28 mouse cellular contexts compared by ENCODE assay signal in the genomic region with DNA sequence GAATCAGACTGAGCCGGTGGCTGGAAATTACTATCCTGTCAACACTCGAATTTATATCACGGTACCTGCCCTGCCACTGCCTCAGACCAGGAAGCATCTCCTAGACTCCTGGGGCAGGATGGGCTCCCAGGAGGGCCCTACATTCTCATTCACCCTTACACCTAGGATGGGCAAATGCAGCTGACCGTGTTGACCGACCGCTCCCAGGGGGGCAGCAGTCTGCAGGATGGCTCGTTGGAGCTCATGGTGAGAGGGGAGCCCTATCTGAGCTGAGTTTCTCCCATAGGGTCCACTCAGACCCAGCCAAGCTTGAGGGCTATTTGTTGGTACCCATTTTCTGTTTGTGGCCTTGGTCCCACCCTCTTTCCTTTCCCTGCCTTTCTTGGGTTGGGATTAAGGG. TPM values are rescaled to one million over a fixed set of nuclear protein-coding genes. Genes with fewer than 3 reads are reported as not detected.
"Had no signal": no experiment of that assay in that cellular context is flagged by ENCODE, and none has a peak within 500 bp of the region (broad histone marks: within the 10 kb centered on the region; RNA-seq: fewer than 3 reads in every experiment).

No protein-coding gene starts in this region.

- H3K4me1 ChIP-seq: embryonic facial prominence, embryonic 12.5 days; embryonic facial prominence, embryonic 13.5 days; embryonic facial prominence, embryonic 15.5 days; forebrain, embryonic 12.5 days; forebrain, embryonic 13.5 days; forebrain, embryonic 15.5 days had no signal

- H3K4me3 ChIP-seq: embryonic facial prominence, embryonic 10.5 days; embryonic facial prominence, embryonic 12.5 days; embryonic facial prominence, embryonic 13.5 days; embryonic facial prominence, embryonic 15.5 days; erythroblast, embryonic 14.5 days; forebrain, embryonic 10.5 days; forebrain, embryonic 12.5 days; forebrain, embryonic 13.5 days; forebrain, embryonic 15.5 days; gastrocnemius, adult 2 months; heart, adult 2 months had no signal

- H3K9me3 ChIP-seq: embryonic facial prominence, embryonic 10.5 days; embryonic facial prominence, embryonic 12.5 days; embryonic facial prominence, embryonic 13.5 days; embryonic facial prominence, embryonic 15.5 days; forebrain, embryonic 10.5 days; forebrain, embryonic 12.5 days; forebrain, embryonic 13.5 days; forebrain, embryonic 15.5 days had no signal

- H3K27me3 ChIP-seq: embryonic facial prominence, embryonic 12.5 days; embryonic facial prominence, embryonic 13.5 days; embryonic facial prominence, embryonic 15.5 days; forebrain, embryonic 12.5 days; forebrain, embryonic 13.5 days; forebrain, embryonic 15.5 days had no signal

- DNase-seq: cerebellum, adult 2 months; cerebellum, adult 8-10 months; cerebellum, adult 9-10 months; cerebellum, adult 9-11 months; cerebellum, postnatal 10 days; cerebellum, postnatal 14 days; cerebellum, postnatal 25 days; cerebellum, postnatal 36 days; embryo, embryonic 11 days; forebrain, postnatal 0 days; gastrocnemius, adult 2 months; gastrocnemius, postnatal 10 days; gastrocnemius, postnatal 14 days; gastrocnemius, postnatal 25 days; gastrocnemius, postnatal 36 days; heart, adult 18-20 months had no signal

- H3K27ac ChIP-seq: embryonic facial prominence, embryonic 10.5 days; embryonic facial prominence, embryonic 12.5 days; embryonic facial prominence, embryonic 13.5 days; embryonic facial prominence, embryonic 15.5 days; forebrain, embryonic 10.5 days; forebrain, embryonic 12.5 days; forebrain, embryonic 13.5 days; forebrain, embryonic 15.5 days; gastrocnemius, adult 2 months; heart, adult 2 months had no signal

RNA-seq across cellular contexts. Expression of gene Zfp791, which starts 27.3 kb away (rescaled TPM):
- total RNA-seq: common myeloid progenitor, adult 5-6 weeks; granulocyte monocyte progenitor cell, adult 5-6 weeks had no signal
